Mouse (Mus musculus) CH12.LX (cell line): ENCODE results near the gene Slc39a8. TPM values are rescaled to one million over a fixed set of nuclear protein-coding genes. Genes with fewer than 3 reads are reported as not detected.

Experiments
- DNase-seq: peaks from one replicate; pipeline ENCODE4 v3.0.0-alpha.2; 2013; ENCODE audit errors: extremely low read depth
- H3K27ac ChIP-seq: 2 replicates; pipeline ENCODE4 v1.5.1; 2012; ENCODE audit warnings: low read depth, mild to moderate bottlenecking, control low read depth, moderate library complexity; ENCODE audit not compliant: insufficient read depth
- H3K27me3 ChIP-seq: replicated peaks from 2 replicates; pipeline ENCODE3; 2012; ENCODE audit warnings: inconsistent platforms
- H3K36me3 ChIP-seq, 2 experiments: replicated peaks in 1 of 2; 2 replicates each; pipeline versions ENCODE3 to v1.6.1; 2012; ENCODE audit warnings: inconsistent platforms in 1 of 2, low read length in 1 of 2, mild to moderate bottlenecking in 1 of 2, mixed read lengths in 1 of 2, moderate library complexity in 1 of 2; ENCODE audit not compliant: control insufficient read depth in 1 of 2, insufficient read depth in 1 of 2
- H3K4me1 ChIP-seq, 2 experiments: 2 replicates each; pipeline ENCODE4 v1.6.1; 2012; ENCODE audit warnings: inconsistent platforms in 1 of 2, moderate library complexity in 1 of 2; ENCODE audit not compliant: insufficient read depth in 2 of 2, control insufficient read depth in 1 of 2
- H3K4me2 ChIP-seq: 2 replicates; pipeline ENCODE4 v1.6.1; 2012; ENCODE audit warnings: low read depth, mild to moderate bottlenecking, control low read depth; ENCODE audit not compliant: poor library complexity, insufficient read depth, severe bottlenecking
- H3K4me3 ChIP-seq, 3 experiments: fragments of 150-350 bp in 1 of 3; sonication (generic) in 1 of 3; replicated peaks in 1 of 3; 2 replicates each; pipeline versions ENCODE3 to v1.5.1; 2011 to 2012; ENCODE audit warnings: low read depth in 2 of 3, low read length in 2 of 3, mild to moderate bottlenecking in 2 of 3, moderate library complexity in 2 of 3, control low read depth in 1 of 3, improper control_type of control experiment in 1 of 3, inconsistent platforms in 1 of 3, mixed read lengths in 1 of 3; ENCODE audit not compliant: poor library complexity in 1 of 3
- H3K79me2 ChIP-seq: replicated peaks from 2 replicates; pipeline ENCODE4 v1.6.1; 2012; ENCODE audit warnings: mild to moderate bottlenecking, moderate library complexity; ENCODE audit not compliant: control insufficient read depth, poor library complexity, insufficient read depth, severe bottlenecking; ENCODE audit errors: extremely low read depth
- H3K9ac ChIP-seq: 2 replicates; pipeline ENCODE4 v1.6.1; 2012; ENCODE audit warnings: low read depth, mild to moderate bottlenecking, control low read depth, moderate library complexity; ENCODE audit not compliant: insufficient read depth
- H3K9me3 ChIP-seq: replicated peaks from 2 replicates; pipeline ENCODE3; 2012; ENCODE audit warnings: low read length, inconsistent platforms, mixed read lengths
- BHLHE40 ChIP-seq: IDR thresholded peaks from 2 replicates; pipeline ENCODE4 v1.6.1; 2011; ENCODE audit warnings: mild to moderate bottlenecking, low read depth, low read length, improper control_type of control experiment
- CHD1 ChIP-seq: IDR thresholded peaks from 2 replicates; pipeline ENCODE4 v1.6.1; 2012; ENCODE audit warnings: low read depth, low read length, improper control_type of control experiment, inconsistent platforms
- CHD2 ChIP-seq: IDR thresholded peaks from 2 replicates; pipeline ENCODE4 v1.6.1; 2011; ENCODE audit warnings: low read length, improper control_type of control experiment
- CTCF ChIP-seq, 2 experiments: IDR thresholded peaks in 1 of 2; conservative IDR thresholded peaks in 1 of 2; 2 replicates each; pipeline ENCODE4 v1.5.1; 2011 to 2012; ENCODE audit warnings: low read depth in 2 of 2, low read length in 2 of 2, improper control_type of control experiment in 1 of 2, inconsistent platforms in 1 of 2, mild to moderate bottlenecking in 1 of 2, moderate library complexity in 1 of 2
- E2F4 ChIP-seq: IDR thresholded peaks from 2 replicates; pipeline ENCODE4 v1.6.1; 2011; ENCODE audit warnings: low read depth, low read length, improper control_type of control experiment; ENCODE audit not compliant: insufficient replicate concordance
- EP300 ChIP-seq: IDR thresholded peaks from 2 replicates; pipeline ENCODE4 v1.6.1; 2011; ENCODE audit warnings: low read length, improper control_type of control experiment
- ETS1 ChIP-seq: conservative IDR thresholded peaks from 2 replicates; pipeline ENCODE4 v1.6.1; 2012; ENCODE audit warnings: low read depth, mild to moderate bottlenecking, inconsistent platforms, low read length, improper control_type of control experiment, moderate library complexity
- HCFC1 ChIP-seq: IDR thresholded peaks from 2 replicates; pipeline ENCODE4 v1.6.1; 2012; ENCODE audit warnings: low read depth, mild to moderate bottlenecking, inconsistent platforms, low read length, improper control_type of control experiment
- IRF4 ChIP-seq: IDR thresholded peaks from 2 replicates; pipeline ENCODE4 v1.6.1; 2014; ENCODE audit warnings: low read depth, mild to moderate bottlenecking, inconsistent platforms, low read length, improper control_type of control experiment
- KAT2A ChIP-seq: IDR thresholded peaks from 2 replicates; pipeline ENCODE4 v1.6.1; 2012; ENCODE audit warnings: low read length, improper control_type of control experiment, inconsistent platforms; ENCODE audit not compliant: insufficient replicate concordance
- MAFK ChIP-seq: IDR thresholded peaks from 2 replicates; pipeline ENCODE4 v1.6.1; 2011; ENCODE audit warnings: low read length, improper control_type of control experiment; ENCODE audit not compliant: insufficient replicate concordance
- MAX ChIP-seq: IDR thresholded peaks from 2 replicates; pipeline ENCODE4 v1.6.1; 2011; ENCODE audit warnings: low read length, improper control_type of control experiment
- MAZ ChIP-seq: IDR thresholded peaks from 2 replicates; pipeline ENCODE4 v1.6.1; 2012; ENCODE audit warnings: low read depth, mild to moderate bottlenecking, inconsistent platforms, low read length, improper control_type of control experiment, moderate library complexity
- MEF2A ChIP-seq: IDR thresholded peaks from 2 replicates; pipeline ENCODE4 v1.6.1; 2014; ENCODE audit warnings: low read depth, mild to moderate bottlenecking, inconsistent platforms, low read length, improper control_type of control experiment, borderline replicate concordance
- MXI1 ChIP-seq: IDR thresholded peaks from 2 replicates; pipeline ENCODE4 v1.6.1; 2011; ENCODE audit warnings: mild to moderate bottlenecking, low read depth, low read length, improper control_type of control experiment
- MYC ChIP-seq: IDR thresholded peaks from 2 replicates; pipeline ENCODE4 v1.6.1; 2011; ENCODE audit warnings: low read depth, mild to moderate bottlenecking, improper control_type of control experiment, low read length
- NRF1 ChIP-seq: IDR thresholded peaks from 2 replicates; pipeline ENCODE4 v1.6.1; 2014; ENCODE audit warnings: low read depth, mild to moderate bottlenecking, inconsistent platforms, low read length, improper control_type of control experiment, moderate library complexity
- PAX5 ChIP-seq: IDR thresholded peaks from 2 replicates; pipeline ENCODE4 v1.6.1; 2012; ENCODE audit warnings: low read length, inconsistent platforms, mixed read lengths
- POLR2A ChIP-seq: IDR thresholded peaks from 2 replicates; pipeline ENCODE4 v1.6.1; 2011; ENCODE audit warnings: low read depth, mild to moderate bottlenecking, improper control_type of control experiment, low read length
- POLR2AphosphoS2 ChIP-seq: IDR thresholded peaks from 2 replicates; pipeline ENCODE4 v1.6.1; 2011; ENCODE audit warnings: low read depth, low read length, improper control_type of control experiment
- RAD21 ChIP-seq: IDR thresholded peaks from 2 replicates; pipeline ENCODE4 v1.6.1; 2011; ENCODE audit warnings: low read depth, mild to moderate bottlenecking, low read length, improper control_type of control experiment, moderate library complexity
- RCOR1 ChIP-seq: conservative IDR thresholded peaks from 2 replicates; pipeline ENCODE4 v1.6.1; 2012; ENCODE audit warnings: low read depth, mild to moderate bottlenecking, inconsistent platforms, low read length, improper control_type of control experiment
- SMC3 ChIP-seq: IDR thresholded peaks from 2 replicates; pipeline ENCODE4 v1.6.1; 2011; ENCODE audit warnings: low read depth, low read length, improper control_type of control experiment
- TBP ChIP-seq: conservative IDR thresholded peaks from 2 replicates; pipeline ENCODE4 v1.6.1; 2011; ENCODE audit warnings: low read depth, low read length, improper control_type of control experiment
- UBTF ChIP-seq: IDR thresholded peaks from 2 replicates; pipeline ENCODE4 v1.6.1; 2012; ENCODE audit warnings: low read depth, mild to moderate bottlenecking, inconsistent platforms, low read length, improper control_type of control experiment, moderate library complexity
- USF1 ChIP-seq: IDR thresholded peaks from 2 replicates; pipeline ENCODE4 v1.6.1; 2014; ENCODE audit warnings: low read depth, mild to moderate bottlenecking, inconsistent platforms, low read length, improper control_type of control experiment
- USF2 ChIP-seq: conservative IDR thresholded peaks from 2 replicates; pipeline ENCODE4 v1.6.1; 2011; ENCODE audit warnings: low read depth, low read length, improper control_type of control experiment
- ZC3H11A ChIP-seq: IDR thresholded peaks from 2 replicates; pipeline ENCODE4 v1.6.1; 2012; ENCODE audit warnings: low read depth, mild to moderate bottlenecking, inconsistent platforms, low read length, improper control_type of control experiment
- ZKSCAN1 ChIP-seq: IDR thresholded peaks from 2 replicates; pipeline ENCODE4 v1.6.1; 2012; ENCODE audit warnings: low read depth, inconsistent platforms, low read length, improper control_type of control experiment, borderline replicate concordance
- dilution Hi-C: fragments of 300-500 bp; cut with MboI; formaldehyde crosslinking; loops from 2 replicates; pipeline ENCODE4 v1.14.3; 2020; ENCODE audit warnings: low sequenced_read_pairs; ENCODE audit not compliant: extremely low pct_unique_long_range_greater_than_20kb, extremely low pct_ligation_motif_present
- in situ Hi-C: fragments of 300-500 bp; cut with MboI; formaldehyde crosslinking; loops from 3 replicates; pipeline ENCODE4 v1.14.3; 2019; ENCODE audit warnings: low sequenced_read_pairs, low pct_ligation_motif_present, low pct_unique_long_range_greater_than_20kb, mixed read lengths
- polyA plus RNA-seq: library from polyadenylated mRNA; unstranded; fragments of >175 nt; gene quantifications from 2 replicates; pipeline ENCODE4 v1.2.1, GENCODE M21; 2012; ENCODE audit warnings: low read depth; ENCODE audit not compliant: insufficient read length
- total RNA-seq, 2 experiments: library from RNA; depleted of rRNA; stranded (reverse); fragments of 300-350 nt in 1 of 2; fragments of >200 nt in 1 of 2; gene quantifications; 2 replicates each; pipeline ENCODE4 v1.2.3; 2012 to 2014

Gene Slc39a8
- total and polyA plus RNA-seq, 3 experiments = 0.30 to 1.2 (median 0.64) TPM

GRCm38 (mm10) chr3:135785065-135785464 lies 40.0 kb upstream of the Slc39a8 start:
- H3K36me3 ChIP-seq = no peaks in the 10 kb centered on the region

GRCm38 (mm10) chr3:135796117-135796516 lies 29.0 kb upstream of the Slc39a8 start:
- H3K27me3 ChIP-seq = no peaks in the 10 kb centered on the region
- peaks cover 2% of the 10 kb centered on the region for H3K9me3 ChIP-seq
- TF ChIP-seq CHD1 = no peak
- no peak for TF ChIP-seq POLR2A
- no peak for TF ChIP-seq RCOR1
- no peak for TF ChIP-seq EP300
- no peak for TF ChIP-seq PAX5
- no peak for TF ChIP-seq POLR2AphosphoS2
- no peak for TF ChIP-seq MEF2A
- TF ChIP-seq MAZ = no peak
- no peak for TF ChIP-seq E2F4
- no peak for TF ChIP-seq NRF1
- TF ChIP-seq IRF4 = no peak
- TF ChIP-seq UBTF = no peak
- no peak for TF ChIP-seq MAX
- TF ChIP-seq RAD21 = no peak
- no peaks in the 10 kb centered on the region for H3K79me2 ChIP-seq
- H3K4me3 ChIP-seq = no peak overlapping the region
- no peak overlapping the region for H3K27ac ChIP-seq
- in situ Hi-C loops = no loop called here
- no peak for DNase-seq
- H3K9ac ChIP-seq = no peak overlapping the region
- no peaks in the 10 kb centered on the region for H3K4me1 ChIP-seq
- dilution Hi-C loops = no loop called here
- no peaks in the 10 kb centered on the region for H3K36me3 ChIP-seq
- no peak overlapping the region for H3K4me2 ChIP-seq

More at GRCm38 (mm10) chr3:135785065-135785464, 40.0 kb upstream of the Slc39a8 start:
- Histone ChIP-seq H3K9ac (no peak overlapping the region), H3K9me3 (no peaks in the 10 kb centered on the region), H3K4me2 (no peak overlapping the region), H3K27me3 (no peaks in the 10 kb centered on the region), H3K79me2 (no peaks in the 10 kb centered on the region), H3K4me1 (peaks cover 0 to 7% of the 10 kb centered on the region in 2 experiments; a peak in 1 of 4 replicates), H3K27ac (no peak overlapping the region), H3K4me3 (no peak overlapping the region)
- TF ChIP-seq SMC3 (no peak), EP300 (no peak), HCFC1 (no peak), TBP (no peak), RAD21 (peak; percentile 18), PAX5 (no peak), BHLHE40 (peak; percentile 28), KAT2A (no peak), MYC (0 out of 2 replicates have a peak, but pooled peaks have one; percentile 62), MXI1 (0 out of 2 replicates have a peak, but pooled peaks have one; percentile 29), CHD2 (no peak), IRF4 (no peak), RCOR1 (no peak), CTCF (conservative IDR thresholded peaks at IDR 0.05 in 1 of 2, IDR thresholded peaks at IDR 0.05 in 1 of 2; ENCODE audit: low read depth in 2 of 2, low read length in 2 of 2) (peak in 1 of 2 experiments; percentile 33; a peak in 1 of 4 replicates), ZKSCAN1 (no peak), CHD1 (no peak), POLR2A (no peak), MAZ (no peak), USF2 (peak; percentile 75), POLR2AphosphoS2 (no peak), ETS1 (no peak), USF1 (peak; percentile 66), ZC3H11A (no peak), MAFK (no peak), MAX (peak; percentile 88)
- in situ Hi-C loops (no loop called here), dilution Hi-C loops (no loop called here)
- no peak for DNase-seq
